In genomic region chr1:97809255-97809912, GRCm38 (mm10) we compare ENCODE assay signal across 10 mouse cellular contexts. TPM values are rescaled to one million over a fixed set of nuclear protein-coding genes. Genes with fewer than 3 reads are reported as not detected.
DNase-seq lines count a peak whose midpoint lies in the region; ATAC-seq and TF ChIP-seq lines count a peak whose summit lies in the region.
"Had no signal": no experiment of that assay in that cellular context is flagged by ENCODE, and none has a peak within 500 bp of the region (broad histone marks: within the 10 kb centered on the region; RNA-seq: fewer than 3 reads in every experiment).

No protein-coding gene starts in this region.

- DNase-seq in kidney, postnatal 0 days (ENCODE audit: low spot score), result peak; percentile 66
- no peak for DNase-seq in kidney, postnatal 10 days
- peak; percentile 23 for DNase-seq in CH12.LX (ENCODE audit: extremely low read depth)
- DNase-seq in c-Kit-positive CD71-negative TER-119-negative erythroid progenitor cells, embryonic 14.5 days (ENCODE audit: low read depth), result peak; percentile 9
- DNase-seq in mesoderm, embryonic 11.5 days (ENCODE audit: low read depth, low spot score), result peak; percentile 4
- DNase-seq in right cerebral cortex, adult 18-20 months, result no peak
- no peak for DNase-seq in testis, postnatal 14 days (ENCODE audit: low spot score)
- DNase-seq: adrenal gland, adult 8-10 months had no signal

- H3K9me3 ChIP-seq in kidney, postnatal 0 days (replicated peaks; ENCODE audit: low read length), result no peaks in the 10 kb centered on the region
- H3K9me3 ChIP-seq in CH12.LX (replicated peaks; ENCODE audit: low read length), result no peaks in the 10 kb centered on the region
- H3K9me3 ChIP-seq: kidney, embryonic 15.5 days had no signal

- no peak overlapping the region for H3K4me2 ChIP-seq in kidney, postnatal 0 days (ENCODE audit: low read length)
- H3K4me2 ChIP-seq in CH12.LX (ENCODE audit: insufficient read depth, low read depth, poor library complexity, severe bottlenecking), result no peak overlapping the region
- H3K4me2 ChIP-seq: kidney, embryonic 15.5 days had no signal

- in situ Hi-C loops in CH12.LX (cut with MboI; ENCODE audit: low pct_ligation_motif_present, low pct_unique_long_range_greater_than_20kb, low sequenced_read_pairs), result no loop called here

- 35% methylated on average over 2 of the region's 2 CpGs for WGBS in kidney, postnatal 0 days

- no peak for TF ChIP-seq EP300 in CH12.LX (IDR thresholded peaks at IDR 0.05; ENCODE audit: low read length)

- H3K79me2 ChIP-seq in CH12.LX (replicated peaks; ENCODE audit: control insufficient read depth, extremely low read depth, insufficient read depth, poor library complexity, severe bottlenecking), result no peaks in the 10 kb centered on the region

- ATAC-seq in kidney, postnatal 0 days (replicated peaks; ENCODE audit: low FRiP score, low read depth), result no peak

- dilution Hi-C loops in CH12.LX (cut with MboI; ENCODE audit: extremely low pct_ligation_motif_present, extremely low pct_unique_long_range_greater_than_20kb, low sequenced_read_pairs), result no loop called here

- no peak overlapping the region for H3K4me3 ChIP-seq in kidney, postnatal 0 days (replicated peaks; ENCODE audit: low read depth, low read length)
- no peak overlapping the region for H3K4me3 ChIP-seq in CH12.LX (replicated peaks in 1 of 3; ENCODE audit: low read depth in 2 of 3, low read length in 2 of 3, poor library complexity in 1 of 3)
- H3K4me3 ChIP-seq: kidney, embryonic 15.5 days had no signal

- TF ChIP-seq POLR2A in CH12.LX (IDR thresholded peaks at IDR 0.05; ENCODE audit: low read depth, low read length), result no peak

- no peak overlapping the region for H3K27ac ChIP-seq in kidney, postnatal 0 days
- no peak overlapping the region for H3K27ac ChIP-seq in CH12.LX (ENCODE audit: insufficient read depth, low read depth)
- H3K27ac ChIP-seq: kidney, embryonic 15.5 days; macrophage had no signal

- peak; percentile 78 for TF ChIP-seq RAD21 in CH12.LX (IDR thresholded peaks at IDR 0.05; ENCODE audit: low read depth, low read length)

- TF ChIP-seq CTCF in kidney, postnatal 0 days (IDR thresholded peaks at IDR 0.05; ENCODE audit: low read depth), result peak; percentile 87
- peak in 1 of 2 experiments; percentile 60; a peak in 2 of 4 replicates for TF ChIP-seq CTCF in CH12.LX (conservative IDR thresholded peaks at IDR 0.05 in 1 of 2, IDR thresholded peaks at IDR 0.05 in 1 of 2; ENCODE audit: low read depth in 2 of 2, low read length in 2 of 2)

- no peaks in the 10 kb centered on the region for H3K4me1 ChIP-seq in kidney, postnatal 0 days (replicated peaks; ENCODE audit: insufficient read depth, low read length)
- no peaks in the 10 kb centered on the region for H3K4me1 ChIP-seq in CH12.LX (ENCODE audit: control insufficient read depth in 1 of 2, insufficient read depth in 2 of 2)
- H3K4me1 ChIP-seq: kidney, embryonic 15.5 days had no signal

- no peak overlapping the region for H3K9ac ChIP-seq in kidney, postnatal 0 days (ENCODE audit: low read depth, low read length)
- H3K9ac ChIP-seq in CH12.LX (ENCODE audit: insufficient read depth, low read depth), result no peak overlapping the region
- H3K9ac ChIP-seq: kidney, embryonic 15.5 days had no signal

- no peaks in the 10 kb centered on the region for H3K36me3 ChIP-seq in kidney, postnatal 0 days (ENCODE audit: insufficient read depth, low read length)
- no peaks in the 10 kb centered on the region for H3K36me3 ChIP-seq in CH12.LX (replicated peaks in 1 of 2; ENCODE audit: control insufficient read depth in 1 of 2, insufficient read depth in 1 of 2, low read length in 1 of 2)
- H3K36me3 ChIP-seq: kidney, embryonic 15.5 days had no signal

- H3K27me3 ChIP-seq in kidney, postnatal 0 days (ENCODE audit: insufficient read depth, low read length), result no peaks in the 10 kb centered on the region
- H3K27me3 ChIP-seq in CH12.LX (replicated peaks), result no peaks in the 10 kb centered on the region
- H3K27me3 ChIP-seq: kidney, embryonic 15.5 days had no signal

TF ChIP-seq in CH12.LX, 34 proteins besides CTCF, POLR2A, EP300 and RAD21:
- TF ChIP-seq SIN3A (IDR thresholded peaks at IDR 0.05; ENCODE audit: low read length), result no peak
- TF ChIP-seq MAFK (IDR thresholded peaks at IDR 0.05; ENCODE audit: insufficient replicate concordance, low read length), result no peak
- TF ChIP-seq USF2 (conservative IDR thresholded peaks at IDR 0.05; ENCODE audit: low read depth, low read length), result no peak
- no peak for TF ChIP-seq UBTF (IDR thresholded peaks at IDR 0.05; ENCODE audit: low read depth, low read length)
- no peak for TF ChIP-seq NELFE (IDR thresholded peaks at IDR 0.05; ENCODE audit: low read depth, low read length)
- TF ChIP-seq ELF1 (IDR thresholded peaks at IDR 0.05; ENCODE audit: low read depth, low read length), result no peak
- peak; percentile 28 for TF ChIP-seq SMC3 (IDR thresholded peaks at IDR 0.05; ENCODE audit: low read depth, low read length)
- TF ChIP-seq ZMIZ1 (IDR thresholded peaks at IDR 0.05; ENCODE audit: low read depth, low read length), result no peak

RNA-seq across cellular contexts. Expression of gene Ppip5k2, which starts 39.2 kb away (rescaled TPM):
- polyA plus RNA-seq in kidney, postnatal 0 days (2015; fragmentation: Nextera tagmentation; extraction: Ambion mirVana), result 17.1 and 21.3 TPM in 2 replicates
- 27.4 and 32.8 TPM in 2 replicates for total RNA-seq in CH12.LX (2012; rRNA removed)
- total RNA-seq in CH12.LX (2014; rRNA removed), result 44.9 and 50.6 TPM in 2 replicates
- 28.4 and 29.8 TPM in 2 replicates for polyA plus RNA-seq in CH12.LX (2012; ENCODE audit: insufficient read length, low read depth)

RNA-seq across cellular contexts. Expression of gene Gin1, which starts 39.4 kb away (rescaled TPM):
- polyA plus RNA-seq in kidney, postnatal 0 days (2015; fragmentation: Nextera tagmentation; extraction: Ambion mirVana), result 18.6 and 19.8 TPM in 2 replicates
- 5.8 and 6.3 TPM in 2 replicates for total RNA-seq in CH12.LX (2012; rRNA removed)
- total RNA-seq in CH12.LX (2014; rRNA removed), result 15.0 and 16.2 TPM in 2 replicates
- 10.4 and 10.5 TPM in 2 replicates for polyA plus RNA-seq in CH12.LX (2012; ENCODE audit: insufficient read length, low read depth)

Comparison
In these comparisons a context has a peak if more than half of its experiments do, and no peak if none do; other contexts are left out.
1. DNase-seq: peak in kidney, postnatal 0 days (single experiment), CH12.LX (single experiment), c-Kit-positive CD71-negative TER-119-negative erythroid progenitor cells, embryonic 14.5 days (single experiment) and mesoderm, embryonic 11.5 days (single experiment); none in kidney, postnatal 10 days (single experiment), right cerebral cortex, adult 18-20 months (single experiment) and testis, postnatal 14 days (single experiment).